Mouse (Mus musculus) MEL (cell line): ENCODE measurements at regions not wholly inside any gene's neighbourhood (a gene's known extent, or its start where the extent isn't known, plus 50 kb on each side); places are given as distances from the start of the nearest gene placed in this dataset.

Experiments
- DNase-seq: peaks from one replicate; pipeline ENCODE4 v3.0.0; 2011; ENCODE audit warnings: low read depth, low spot score
- H3K27ac ChIP-seq: 2 replicates; pipeline ENCODE4 v1.5.1; 2012; ENCODE audit warnings: low read depth, mild to moderate bottlenecking, control low read depth, low read length, moderate library complexity; ENCODE audit not compliant: control insufficient read depth
- H3K27me3 ChIP-seq, 2 experiments: fragments of 150-350 bp in 1 of 2; sonication (generic) in 1 of 2; 2 replicates each; pipeline ENCODE4 v1.6.1; 2012; ENCODE audit warnings: low read length in 2 of 2, mild to moderate bottlenecking in 2 of 2, improper control_type of control experiment in 1 of 2, moderate library complexity in 1 of 2; ENCODE audit not compliant: insufficient read depth in 2 of 2, control insufficient read depth in 1 of 2
- H3K36me3 ChIP-seq, 2 experiments: 2 replicates each; pipeline ENCODE4 v1.6.1; 2012 to 2014; ENCODE audit warnings: low read length in 2 of 2, improper control_type of control experiment in 1 of 2, inconsistent platforms in 1 of 2, mild to moderate bottlenecking in 1 of 2; ENCODE audit not compliant: insufficient read depth in 2 of 2, control insufficient read depth in 1 of 2
- H3K4me1 ChIP-seq, 2 experiments: fragments of 150-350 bp in 1 of 2; sonication (generic) in 1 of 2; 2 replicates each; pipeline ENCODE4 v1.6.1; 2012; ENCODE audit warnings: low read length in 2 of 2, improper control_type of control experiment in 1 of 2, mild to moderate bottlenecking in 1 of 2; ENCODE audit not compliant: insufficient read depth in 2 of 2, control insufficient read depth in 1 of 2
- H3K4me3 ChIP-seq, 2 experiments: fragments of 150-350 bp in 1 of 2; sonication (generic) in 1 of 2; 2 replicates each; pipeline ENCODE4 v1.5.1; 2012; ENCODE audit warnings: low read depth in 2 of 2, low read length in 2 of 2, mild to moderate bottlenecking in 2 of 2, moderate library complexity in 2 of 2, control low read depth in 1 of 2, improper control_type of control experiment in 1 of 2; ENCODE audit not compliant: control insufficient read depth in 1 of 2, insufficient read depth in 1 of 2
- H3K79me2 ChIP-seq: 2 replicates; pipeline ENCODE4 v1.6.1; 2012; ENCODE audit warnings: mild to moderate bottlenecking, low read length, moderate library complexity; ENCODE audit not compliant: control insufficient read depth, poor library complexity, insufficient read depth
- H3K9ac ChIP-seq: 2 replicates; pipeline ENCODE4 v1.6.1; 2012; ENCODE audit warnings: low read depth, mild to moderate bottlenecking, control low read depth, low read length, moderate library complexity; ENCODE audit not compliant: control insufficient read depth, poor library complexity, severe bottlenecking
- H3K9me3 ChIP-seq: fragments of 150-350 bp; sonication (generic); replicated peaks from 2 replicates; pipeline ENCODE4 v1.6.1; 2012; ENCODE audit warnings: mild to moderate bottlenecking, low read length, improper control_type of control experiment, moderate library complexity; ENCODE audit not compliant: insufficient read depth
- CHD2 ChIP-seq: IDR thresholded peaks from 2 replicates; pipeline ENCODE4 v1.6.1; 2011; ENCODE audit warnings: low read length, improper control_type of control experiment
- CTCF ChIP-seq, 3 experiments: IDR thresholded peaks in 2 of 3; conservative IDR thresholded peaks in 1 of 3; 2 replicates each; pipeline ENCODE4 v1.5.1; 2011 to 2012; ENCODE audit warnings: low read length in 3 of 3, low read depth in 2 of 3, mild to moderate bottlenecking in 2 of 3, improper control_type of control experiment in 1 of 3, inconsistent platforms in 1 of 3, mixed read lengths in 1 of 3, moderate library complexity in 1 of 3; ENCODE audit not compliant: control insufficient read depth in 1 of 3, insufficient read depth in 1 of 3, poor library complexity in 1 of 3, severe bottlenecking in 1 of 3
- E2F4 ChIP-seq: IDR thresholded peaks from 2 replicates; pipeline ENCODE4 v1.6.1; 2011; ENCODE audit warnings: low read depth, low read length, improper control_type of control experiment, borderline replicate concordance
- ELF1 ChIP-seq: IDR thresholded peaks from 2 replicates; pipeline ENCODE4 v1.6.1; 2014; ENCODE audit warnings: low read depth, mild to moderate bottlenecking, inconsistent platforms, low read length, improper control_type of control experiment, moderate library complexity
- EP300 ChIP-seq, 2 experiments: IDR thresholded peaks; 2 replicates each; pipeline ENCODE4 v1.6.1; 2011; ENCODE audit warnings: improper control_type of control experiment in 2 of 2, low read length in 2 of 2, low read depth in 1 of 2, mild to moderate bottlenecking in 1 of 2
- ETS1 ChIP-seq: IDR thresholded peaks from 2 replicates; pipeline ENCODE4 v1.6.1; 2012; ENCODE audit warnings: low read depth, mild to moderate bottlenecking, inconsistent platforms, low read length, improper control_type of control experiment, moderate library complexity
- GATA1 ChIP-seq: IDR thresholded peaks from 2 replicates; pipeline ENCODE4 v1.6.1; 2011; ENCODE audit warnings: low read depth, low read length, improper control_type of control experiment
- MAX ChIP-seq: IDR thresholded peaks from 2 replicates; pipeline ENCODE4 v1.6.1; 2011; ENCODE audit warnings: low read length, improper control_type of control experiment
- MAZ ChIP-seq: IDR thresholded peaks from 2 replicates; pipeline ENCODE4 v1.6.1; 2012; ENCODE audit warnings: low read depth, mild to moderate bottlenecking, inconsistent platforms, low read length, improper control_type of control experiment
- MXI1 ChIP-seq: IDR thresholded peaks from 2 replicates; pipeline ENCODE4 v1.6.1; 2011; ENCODE audit warnings: mild to moderate bottlenecking, low read depth, low read length, improper control_type of control experiment
- MYB ChIP-seq: IDR thresholded peaks from 2 replicates; pipeline ENCODE4 v1.6.1; 2011; ENCODE audit warnings: mild to moderate bottlenecking, low read depth, low read length, improper control_type of control experiment
- POLR2A ChIP-seq, 2 experiments: IDR thresholded peaks; 2 replicates each; pipeline ENCODE4 v1.6.1; 2011 to 2012; ENCODE audit warnings: low read length in 2 of 2, mild to moderate bottlenecking in 2 of 2, control low read depth in 1 of 2, improper control_type of control experiment in 1 of 2, low read depth in 1 of 2, moderate library complexity in 1 of 2; ENCODE audit not compliant: control insufficient read depth in 1 of 2, insufficient read depth in 1 of 2, poor library complexity in 1 of 2
- RAD21 ChIP-seq: IDR thresholded peaks from 2 replicates; pipeline ENCODE4 v1.6.1; 2011; ENCODE audit warnings: mild to moderate bottlenecking, low read depth, low read length, improper control_type of control experiment
- SIN3A ChIP-seq: IDR thresholded peaks from 2 replicates; pipeline ENCODE4 v1.6.1; 2012; ENCODE audit warnings: low read length, improper control_type of control experiment, inconsistent platforms
- SMC3 ChIP-seq: IDR thresholded peaks from 2 replicates; pipeline ENCODE4 v1.6.1; 2011; ENCODE audit warnings: low read depth, low read length, improper control_type of control experiment
- TBP ChIP-seq: IDR thresholded peaks from 2 replicates; pipeline ENCODE4 v1.8.0; 2011; ENCODE audit warnings: low read depth, low read length, improper control_type of control experiment
- TCF12 ChIP-seq: IDR thresholded peaks from 2 replicates; pipeline ENCODE4 v1.6.1; 2014; ENCODE audit warnings: low read depth, mild to moderate bottlenecking, inconsistent platforms, low read length, improper control_type of control experiment, moderate library complexity
- UBTF ChIP-seq: IDR thresholded peaks from 2 replicates; pipeline ENCODE4 v1.6.1; 2012; ENCODE audit warnings: low read depth, mild to moderate bottlenecking, inconsistent platforms, low read length, improper control_type of control experiment, moderate library complexity, borderline replicate concordance; ENCODE audit not compliant: insufficient read depth
- USF2 ChIP-seq, 2 experiments: IDR thresholded peaks; 2 replicates each; pipeline ENCODE4 v1.6.1; 2011 to 2012; ENCODE audit warnings: improper control_type of control experiment in 2 of 2, low read length in 2 of 2, borderline replicate concordance in 1 of 2, inconsistent platforms in 1 of 2, low read depth in 1 of 2, mild to moderate bottlenecking in 1 of 2; ENCODE audit not compliant: insufficient read depth in 1 of 2
- ZKSCAN1 ChIP-seq: IDR thresholded peaks from 2 replicates; pipeline ENCODE4 v1.6.1; 2012; ENCODE audit warnings: low read depth, mild to moderate bottlenecking, inconsistent platforms, low read length, improper control_type of control experiment, moderate library complexity
- ZMIZ1 ChIP-seq: IDR thresholded peaks from 2 replicates; pipeline ENCODE4 v1.6.1; 2012; ENCODE audit warnings: low read depth, mild to moderate bottlenecking, inconsistent platforms, low read length, improper control_type of control experiment, moderate library complexity
- ZNF384 ChIP-seq: IDR thresholded peaks from 2 replicates; pipeline ENCODE4 v1.6.1; 2012; ENCODE audit warnings: low read depth, mild to moderate bottlenecking, inconsistent platforms, low read length, improper control_type of control experiment

DNA sequence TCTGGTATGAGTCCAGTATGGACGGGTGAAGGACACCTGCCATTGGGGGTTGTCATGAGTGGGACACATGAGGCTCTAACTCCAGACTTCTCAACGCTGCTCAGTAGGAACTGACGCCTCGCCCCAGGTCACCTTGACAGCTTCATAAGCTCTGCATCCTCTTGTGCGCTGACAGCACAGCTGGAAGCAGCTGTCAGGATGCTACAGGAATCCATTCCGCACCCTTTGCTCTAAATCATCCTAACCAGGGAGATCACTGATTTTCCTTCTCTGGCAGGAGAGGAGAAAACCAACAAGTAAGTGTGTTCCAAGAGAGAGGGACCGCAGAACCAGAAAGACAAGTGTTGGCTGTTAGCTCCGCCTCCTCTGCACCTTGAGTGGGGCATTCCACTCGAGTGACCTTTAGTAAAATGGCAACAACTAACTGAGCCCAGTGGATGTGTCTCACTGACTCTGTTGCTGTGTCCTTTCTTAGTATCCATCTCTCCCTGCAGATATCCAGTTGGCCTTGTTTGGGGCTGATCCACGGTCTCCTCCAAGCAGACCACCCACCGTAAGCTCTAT lies 449.8 kb downstream of the Wdr11 start:
- Histone ChIP-seq H3K79me2 (no peaks in the 10 kb centered on the region), H3K9me3 (no peaks in the 10 kb centered on the region), H3K27me3 (no peaks in the 10 kb centered on the region), H3K4me1 (no peaks in the 10 kb centered on the region)
- no peak for DNase-seq
- TF ChIP-seq ZKSCAN1 = no peak
- TF ChIP-seq MAX = no peak
- no peak for TF ChIP-seq POLR2A (IDR thresholded peaks at IDR 0.05; ENCODE audit: control insufficient read depth in 1 of 2, insufficient read depth in 1 of 2, low read depth in 1 of 2, low read length in 2 of 2, poor library complexity in 1 of 2)
- no peak for TF ChIP-seq MAZ
- TF ChIP-seq, all 39 proteins: peak for 0
- Histone ChIP-seq H3K9ac (no peak overlapping the region), H3K4me3 (no peak overlapping the region), H3K36me3 (no peaks in the 10 kb centered on the region), H3K27ac (no peak overlapping the region)

DNA sequence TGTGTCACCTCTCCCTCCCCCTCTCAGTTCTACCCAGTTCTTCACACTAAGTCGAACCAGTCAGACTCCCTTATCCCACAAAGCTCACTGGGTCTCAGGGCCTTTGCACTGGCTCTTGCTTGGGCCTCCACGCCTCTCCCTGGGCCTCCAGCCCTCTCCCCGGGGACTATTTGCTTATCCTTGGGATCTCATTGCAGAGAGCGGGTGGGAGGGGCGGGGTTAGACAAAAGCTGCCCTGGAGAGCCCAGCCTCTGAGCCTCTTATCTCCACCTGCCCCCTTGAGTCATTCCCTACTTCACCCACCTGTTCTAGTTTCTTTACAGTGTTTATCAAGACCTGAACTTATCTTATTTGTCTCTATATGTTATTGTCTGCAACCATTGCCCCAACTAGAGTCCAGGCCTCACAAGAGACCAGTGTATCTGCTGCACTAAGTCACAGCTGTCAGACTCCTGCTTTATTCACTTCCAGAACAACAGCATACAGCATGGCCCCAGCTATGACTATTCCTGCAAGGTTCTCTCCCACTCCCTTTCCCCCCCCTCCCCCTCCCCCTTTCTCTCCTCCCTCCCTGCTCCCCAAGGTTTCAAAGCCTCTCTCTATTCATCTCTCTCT lies 450.7 kb downstream of the Wdr11 start:
- Histone ChIP-seq H3K27ac (no peak overlapping the region), H3K4me1 (no peaks in the 10 kb centered on the region), H3K4me3 (no peak overlapping the region), H3K36me3 (no peaks in the 10 kb centered on the region), H3K9me3 (no peaks in the 10 kb centered on the region), H3K79me2 (no peaks in the 10 kb centered on the region), H3K9ac (no peak overlapping the region), H3K27me3 (no peaks in the 10 kb centered on the region)
- TF ChIP-seq EP300 (IDR thresholded peaks at IDR 0.05; ENCODE audit: low read depth in 1 of 2, low read length in 2 of 2) (no peak), ZKSCAN1 (no peak), SMC3 (no peak), ETS1 (no peak), CHD2 (no peak), USF2 (IDR thresholded peaks at IDR 0.05; ENCODE audit: borderline replicate concordance in 1 of 2, insufficient read depth in 1 of 2, low read depth in 1 of 2, low read length in 2 of 2) (no peak), ZNF384 (no peak), ZMIZ1 (no peak), TCF12 (no peak), GATA1 (no peak), TBP (no peak), E2F4 (no peak), MXI1 (no peak), POLR2A (IDR thresholded peaks at IDR 0.05; ENCODE audit: control insufficient read depth in 1 of 2, insufficient read depth in 1 of 2, low read depth in 1 of 2, low read length in 2 of 2, poor library complexity in 1 of 2) (no peak), CTCF (IDR thresholded peaks at IDR 0.05 in 2 of 3, conservative IDR thresholded peaks at IDR 0.05 in 1 of 3; ENCODE audit: control insufficient read depth in 1 of 3, insufficient read depth in 1 of 3, low read depth in 2 of 3, low read length in 3 of 3, poor library complexity in 1 of 3, severe bottlenecking in 1 of 3) (no peak), RAD21 (no peak), SIN3A (no peak), ELF1 (no peak), MYB (no peak), UBTF (no peak)
- DNase-seq = no peak
